Mouse (Mus musculus): ENCODE results near the gene Tatdn3. TPM values are rescaled to one million over a fixed set of nuclear protein-coding genes. Genes with fewer than 3 reads are reported as not detected.

The Tatdn3 gene
- polyA plus RNA-seq, 1 experiment from 2014 or later, result 11.9 TPM

GRCm38 (mm10) chr1:191063700-191064099 is 968 bp upstream of the Tatdn3 start:
- peak overlapping the region; percentile 93; the same call in 1 of the 2 replicates for H3K4me2 ChIP-seq (replicated peaks; ENCODE audit: low read depth, low read length)
- ATAC-seq (no peak), DNase-seq (ENCODE audit: low spot score) (no peak)
- H3K9me3 ChIP-seq (ENCODE audit: low read length), result no peaks in the 10 kb centered on the region
- no peak overlapping the region for H3K9ac ChIP-seq (replicated peaks; ENCODE audit: low read depth)
- 47% methylated on average over 9 of the region's 9 CpGs for whole genome bisulfite sequencing
- H3K27me3 ChIP-seq (replicated peaks; ENCODE audit: insufficient read depth, low read length), result no peaks in the 10 kb centered on the region
- H3K36me3 ChIP-seq (ENCODE audit: insufficient read depth, low read length), result no peaks in the 10 kb centered on the region
- TF ChIP-seq EP300 (IDR thresholded peaks at IDR 0.05), result no peak
- TF ChIP-seq CTCF (IDR thresholded peaks at IDR 0.05), result no peak
- H3K4me1 ChIP-seq (ENCODE audit: insufficient read depth, low read depth, low read length), result peaks cover 9% of the 10 kb centered on the region; the same call in 1 of the 2 replicates
- no peak overlapping the region for H3K27ac ChIP-seq (ENCODE audit: low read length)
- 0 out of 2 replicates have a peak overlapping the region, but pooled peaks have one; percentile 67 for H3K4me3 ChIP-seq (ENCODE audit: low read depth, low read length)

GRCm38 (mm10) chr1:191062241-191062780 is 421 bp downstream of the Tatdn3 start:
- peaks cover 9% of the 10 kb centered on the region; the same call in 1 of the 2 replicates for H3K4me1 ChIP-seq (ENCODE audit: insufficient read depth, low read depth, low read length)
- H3K27ac ChIP-seq (ENCODE audit: low read length), result peak overlapping the region; percentile 49; the same call in 1 of the 2 replicates
- TF ChIP-seq CTCF (IDR thresholded peaks at IDR 0.05), result no peak
- TF ChIP-seq EP300 (IDR thresholded peaks at IDR 0.05), result no peak
- H3K27me3 ChIP-seq (replicated peaks; ENCODE audit: insufficient read depth, low read length), result no peaks in the 10 kb centered on the region
- H3K9ac ChIP-seq (replicated peaks; ENCODE audit: low read depth), result peak overlapping the region; percentile 71
- peak overlapping the region; percentile 93 for H3K4me2 ChIP-seq (replicated peaks; ENCODE audit: low read depth, low read length)
- H3K4me3 ChIP-seq (ENCODE audit: low read depth, low read length), result peak overlapping the region; percentile 67
- no peaks in the 10 kb centered on the region; the same call in 1 of the 2 replicates for H3K36me3 ChIP-seq (ENCODE audit: insufficient read depth, low read length)
- ATAC-seq (peak; percentile 54), DNase-seq (ENCODE audit: low spot score) (no peak)
- no peaks in the 10 kb centered on the region for H3K9me3 ChIP-seq (ENCODE audit: low read length)
- 4% methylated on average over 15 of the region's 15 CpGs for WGBS

DNA sequence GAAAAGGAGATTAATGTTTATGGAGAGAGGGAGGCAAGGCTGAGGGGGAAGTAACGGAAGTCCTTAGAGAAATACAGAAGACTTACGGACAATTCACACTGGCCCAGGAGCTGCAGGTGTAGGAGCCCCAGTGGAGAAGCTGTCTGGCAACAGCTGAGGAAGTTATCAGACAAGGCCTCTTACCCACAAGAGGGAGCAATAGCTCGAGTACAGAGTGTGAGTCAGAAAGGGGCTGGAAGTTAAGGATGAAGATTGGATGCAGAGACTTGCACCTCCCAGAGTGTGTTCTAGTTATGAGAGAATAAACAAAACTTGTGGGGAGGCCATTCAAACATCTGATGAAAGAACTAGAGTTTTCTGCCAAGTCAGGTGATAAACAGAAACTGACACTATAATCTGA is 5.3 kb downstream of the Tatdn3 start:
- H3K27ac ChIP-seq (ENCODE audit: low read length), result no peak overlapping the region
- WGBS, result 53% methylated on average over 3 of the region's 3 CpGs
- H3K9ac ChIP-seq (replicated peaks; ENCODE audit: low read depth), result no peak overlapping the region
- no peak overlapping the region for H3K4me3 ChIP-seq (ENCODE audit: low read depth, low read length)
- no peak overlapping the region for H3K4me2 ChIP-seq (replicated peaks; ENCODE audit: low read depth, low read length)
- H3K9me3 ChIP-seq (ENCODE audit: low read length), result no peaks in the 10 kb centered on the region
- DNase-seq (ENCODE audit: low spot score), result peak; percentile 39
- H3K27me3 ChIP-seq (replicated peaks; ENCODE audit: insufficient read depth, low read length), result no peaks in the 10 kb centered on the region
- peaks cover 4% of the 10 kb centered on the region; the same call in 1 of the 2 replicates for H3K4me1 ChIP-seq (ENCODE audit: insufficient read depth, low read depth, low read length)
- TF ChIP-seq EP300 (IDR thresholded peaks at IDR 0.05) (no peak), CTCF (IDR thresholded peaks at IDR 0.05) (peak; percentile 10; the same call in 1 of the 2 replicates)
- ATAC-seq, result no peak
- H3K36me3 ChIP-seq (ENCODE audit: insufficient read depth, low read length), result no peaks in the 10 kb centered on the region; the same call in 1 of the 2 replicates

GRCm38 (mm10) chr1:191055533-191055873 is 7.2 kb downstream of the Tatdn3 start:
- H3K4me2 ChIP-seq (replicated peaks; ENCODE audit: low read depth, low read length), result no peak overlapping the region
- H3K4me3 ChIP-seq (ENCODE audit: low read depth, low read length), result no peak overlapping the region
- DNase-seq (ENCODE audit: low spot score) (no peak), ATAC-seq (no peak)
- H3K9ac ChIP-seq (replicated peaks; ENCODE audit: low read depth), result no peak overlapping the region
- H3K36me3 ChIP-seq (ENCODE audit: insufficient read depth, low read length), result no peaks in the 10 kb centered on the region; the same call in 1 of the 2 replicates
- H3K4me1 ChIP-seq (ENCODE audit: insufficient read depth, low read depth, low read length), result no peaks in the 10 kb centered on the region
- no peak overlapping the region for H3K27ac ChIP-seq (ENCODE audit: low read length)
- 48% methylated on average over 2 of the region's 2 CpGs for WGBS
- no peaks in the 10 kb centered on the region for H3K9me3 ChIP-seq (ENCODE audit: low read length)
- TF ChIP-seq EP300 (IDR thresholded peaks at IDR 0.05) (no peak), CTCF (IDR thresholded peaks at IDR 0.05) (no peak)
- H3K27me3 ChIP-seq (replicated peaks; ENCODE audit: insufficient read depth, low read length), result no peaks in the 10 kb centered on the region

DNA sequence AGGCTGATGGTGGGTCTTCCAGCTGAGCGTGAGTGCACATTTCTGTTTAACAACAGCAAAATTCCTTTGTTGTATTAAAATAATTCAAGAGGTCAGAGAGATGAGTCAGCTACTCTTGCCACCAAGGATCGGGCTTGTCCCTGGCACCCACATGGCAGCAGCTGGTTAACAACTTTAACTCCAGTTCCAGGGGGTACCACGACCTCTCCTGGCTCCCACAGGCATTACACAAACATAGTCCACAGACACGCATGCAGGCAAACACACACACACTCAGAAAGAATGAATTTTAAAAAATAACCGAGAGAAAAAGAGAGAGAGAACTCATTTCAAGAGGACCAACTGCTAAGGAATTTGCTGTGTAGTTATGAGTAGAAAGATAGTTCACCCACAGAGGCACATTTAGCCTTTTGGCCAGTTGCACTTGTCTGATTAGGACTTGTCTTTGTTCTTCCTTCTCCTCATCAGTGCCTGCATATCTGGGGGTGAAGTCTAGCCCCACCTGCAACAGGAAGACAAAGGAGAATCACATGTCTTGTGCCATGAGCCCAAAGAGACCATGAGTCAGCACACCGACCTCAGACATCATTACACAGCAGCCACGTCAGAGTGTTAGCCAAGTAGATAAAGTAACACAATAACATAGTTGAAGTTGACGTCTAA is 7.7 kb downstream of the Tatdn3 start:
- H3K9ac ChIP-seq (replicated peaks; ENCODE audit: low read depth), result no peak overlapping the region
- H3K36me3 ChIP-seq (ENCODE audit: insufficient read depth, low read length), result no peaks in the 10 kb centered on the region; the same call in 1 of the 2 replicates
- 55% methylated on average over 8 of the region's 8 CpGs for whole genome bisulfite sequencing
- H3K27ac ChIP-seq (ENCODE audit: low read length), result no peak overlapping the region
- H3K4me3 ChIP-seq (ENCODE audit: low read depth, low read length), result no peak overlapping the region
- ATAC-seq (no peak), DNase-seq (ENCODE audit: low spot score) (no peak)
- no peak overlapping the region for H3K4me2 ChIP-seq (replicated peaks; ENCODE audit: low read depth, low read length)
- TF ChIP-seq CTCF (IDR thresholded peaks at IDR 0.05) (peak; percentile 35), EP300 (IDR thresholded peaks at IDR 0.05) (no peak)
- H3K9me3 ChIP-seq (ENCODE audit: low read length), result no peaks in the 10 kb centered on the region
- H3K4me1 ChIP-seq (ENCODE audit: insufficient read depth, low read depth, low read length), result no peaks in the 10 kb centered on the region
- H3K27me3 ChIP-seq (replicated peaks; ENCODE audit: insufficient read depth, low read length), result no peaks in the 10 kb centered on the region

GRCm38 (mm10) chr1:191053555-191053954 is 9.2 kb downstream of the Tatdn3 start:
- no peak for ATAC-seq
- no peak for DNase-seq (ENCODE audit: low spot score)

More at GRCm38 (mm10) chr1:191053555-191053954, 9.2 kb downstream of the Tatdn3 start:
- Histone ChIP-seq H3K4me2 (replicated peaks; ENCODE audit: low read depth, low read length) (no peak overlapping the region), H3K36me3 (ENCODE audit: insufficient read depth, low read length) (no peaks in the 10 kb centered on the region; the same call in 1 of the 2 replicates), H3K9ac (replicated peaks; ENCODE audit: low read depth) (no peak overlapping the region), H3K4me1 (ENCODE audit: insufficient read depth, low read depth, low read length) (no peaks in the 10 kb centered on the region), H3K9me3 (ENCODE audit: low read length) (no peaks in the 10 kb centered on the region), H3K4me3 (ENCODE audit: low read depth, low read length) (no peak overlapping the region), H3K27me3 (replicated peaks; ENCODE audit: insufficient read depth, low read length) (no peaks in the 10 kb centered on the region), H3K27ac (ENCODE audit: low read length) (no peak overlapping the region)
- WGBS, result 57% methylated on average over 3 of the region's 3 CpGs
- no peak for TF ChIP-seq CTCF (IDR thresholded peaks at IDR 0.05)
- no peak for TF ChIP-seq EP300 (IDR thresholded peaks at IDR 0.05)

Data from lung, postnatal 0 days (tissue).